Comparison of ENCODE assay signal across 9 mouse cellular contexts in the genomic region with DNA sequence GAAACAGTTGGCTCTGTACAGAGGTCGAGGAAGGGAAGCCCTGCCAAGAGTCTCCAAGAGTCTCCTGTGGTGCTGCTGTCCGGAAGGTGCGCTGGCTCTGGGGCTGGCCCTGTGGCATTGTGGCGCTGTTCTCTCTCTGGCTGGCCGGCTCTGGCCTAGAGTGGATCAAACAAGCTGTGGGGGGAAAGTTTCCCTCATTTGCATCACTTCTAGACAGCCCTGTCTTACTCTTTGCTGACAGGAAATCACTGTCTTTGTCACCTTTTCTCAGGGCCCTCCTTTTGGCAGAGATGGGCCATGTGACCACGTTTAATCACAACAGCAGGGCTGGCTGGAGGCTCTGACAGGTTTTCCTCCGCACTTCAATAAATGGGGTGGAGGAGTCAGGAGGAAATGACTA.
A peak's percentile ranks its signal among the peaks of the same experiment; 100 is the strongest.
DNase-seq lines count a peak whose midpoint lies in the region; ATAC-seq and TF ChIP-seq lines count a peak whose summit lies in the region.
"Had no signal": no experiment of that assay in that cellular context is flagged by ENCODE, and none has a peak within 500 bp of the region (broad histone marks: within the 10 kb centered on the region; RNA-seq: fewer than 3 reads in every experiment).

No protein-coding gene starts in this region.

- no peaks in the 10 kb centered on the region for H3K9me3 ChIP-seq in limb, embryonic 15.5 days

- H3K36me3 ChIP-seq in limb, embryonic 15.5 days = no peaks in the 10 kb centered on the region
- no peaks in the 10 kb centered on the region for H3K36me3 ChIP-seq in thymus, adult 2 months (ENCODE audit: control insufficient read depth, insufficient read depth, low read length)

- TF ChIP-seq POLR2A in thymus, adult 2 months (IDR thresholded peaks at IDR 0.05; ENCODE audit: control insufficient read depth, extremely low read depth, insufficient read depth, low read length, poor library complexity) = no peak

- peak; percentile 30; the same call in 1 of the 2 replicates for ATAC-seq in limb, embryonic 15.5 days (ENCODE audit: insufficient number of reproducible peaks, low FRiP score, low TSS enrichment, low read depth)

- peaks cover 13% of the 10 kb centered on the region for H3K4me1 ChIP-seq in limb, embryonic 15.5 days
- no peaks in the 10 kb centered on the region for H3K4me1 ChIP-seq in thymus, adult 2 months (replicated peaks; ENCODE audit: control insufficient read depth, insufficient read depth, low read length)

- WGBS in limb, embryonic 15.5 days = 13% methylated on average over 7 of the region's 7 CpGs
- WGBS in thymus, adult 2 months = 48% methylated on average over 7 of the region's 7 CpGs

- H3K9ac ChIP-seq in limb, embryonic 15.5 days = no peak overlapping the region
- H3K9ac ChIP-seq: liver, embryonic 14.5 days had no signal

- H3K27ac ChIP-seq in limb, embryonic 15.5 days = peak overlapping the region; percentile 78
- no peak overlapping the region for H3K27ac ChIP-seq in thymus, adult 2 months (ENCODE audit: control insufficient read depth, insufficient read depth, low read length)
- H3K27ac ChIP-seq: liver, embryonic 14.5 days had no signal

- no peak overlapping the region for H3K4me3 ChIP-seq in limb, embryonic 15.5 days
- H3K4me3 ChIP-seq in thymus, adult 2 months (ENCODE audit: control insufficient read depth, insufficient read depth, low read length) = no peak overlapping the region

- H3K27me3 ChIP-seq in limb, embryonic 15.5 days = no peaks in the 10 kb centered on the region
- no peaks in the 10 kb centered on the region for H3K27me3 ChIP-seq in thymus, adult 2 months (ENCODE audit: control insufficient read depth, insufficient read depth, low read length)

- H3K4me2 ChIP-seq in limb, embryonic 15.5 days = peak overlapping the region; percentile 22

- no peak for TF ChIP-seq CTCF in thymus, adult 2 months (IDR thresholded peaks at IDR 0.05; ENCODE audit: borderline replicate concordance, control insufficient read depth, extremely low read depth, insufficient read depth, low read length, poor library complexity)

- DNase-seq in lung, postnatal 10 days = peak; percentile 21
- no peak for DNase-seq in lung, postnatal 14 days
- DNase-seq in cerebellum, adult 9-10 months = peak; percentile 53
- DNase-seq in gastrocnemius, postnatal 10 days = peak; percentile 18
- DNase-seq in hindlimb bud, embryonic 11.5 days (ENCODE audit: extremely low spot score, low read depth, low spot score) = peak; percentile 31
- DNase-seq in testis, postnatal 10 days (ENCODE audit: low spot score) = peak; percentile 50
- DNase-seq in thymus, adult 2 months = no peak

Comparison
In these comparisons a context has a peak if more than half of its experiments do, and no peak if none do; other contexts are left out.
1. DNase-seq: peak in lung, postnatal 10 days (single experiment), cerebellum, adult 9-10 months (single experiment), gastrocnemius, postnatal 10 days (single experiment), hindlimb bud, embryonic 11.5 days (single experiment) and testis, postnatal 10 days (single experiment); none in lung, postnatal 14 days (single experiment) and thymus, adult 2 months (single experiment).